Mouse (Mus musculus): ENCODE measurements around the gene Clcnka. TPM values are rescaled to one million over a fixed set of nuclear protein-coding genes. Genes with fewer than 3 reads are reported as not detected.

Clcnka gene
- polyA plus RNA-seq, 2 experiments from 2014 or later = not detected

Other genes starting within 250 kb of the Clcnka start
- gene Rsg1, start 184.8 kb downstream of the Clcnka start, polyA plus RNA-seq (2017; shearing (Covaris generic)) = 1 to 10 TPM; 1.5 to 3.2 TPM
- not detected for gene Arhgef19, start 159.2 kb downstream of the Clcnka start, polyA plus RNA-seq (2017; shearing (Covaris generic))
- gene Epha2, start 97.5 kb downstream of the Clcnka start, polyA plus RNA-seq (2017; shearing (Covaris generic)) = not detected
- gene Fam131c, start 30.5 kb downstream of the Clcnka start, polyA plus RNA-seq (2017; shearing (Covaris generic)) = not detected
- gene Clcnkb, start 17.3 kb upstream of the Clcnka start, polyA plus RNA-seq (2017; shearing (Covaris generic)) = not detected
- not detected for gene Hspb7, start 22.1 kb upstream of the Clcnka start, polyA plus RNA-seq (2017; shearing (Covaris generic))
- gene Srarp, start 37.4 kb upstream of the Clcnka start, polyA plus RNA-seq (2017; shearing (Covaris generic)) = not detected
- gene Zbtb17, start 45.9 kb upstream of the Clcnka start, polyA plus RNA-seq (2017; shearing (Covaris generic)) = 10 to 100 TPM; 13.6 to 16.3 TPM
- gene Spen, start 139.9 kb upstream of the Clcnka start, polyA plus RNA-seq (2017; shearing (Covaris generic)) = 10 to 100 TPM in 1 of 2 experiments, 1 to 10 TPM in 1; 9.3 to 15.9 TPM
- under 1 TPM in 1 of 2 experiments, not detected in 1; 0.29 TPM for gene Fblim1, start 207.4 kb upstream of the Clcnka start, polyA plus RNA-seq (2017; shearing (Covaris generic))
- gene Tmem82, start 219.9 kb upstream of the Clcnka start, polyA plus RNA-seq (2017; shearing (Covaris generic)) = under 1 TPM in 1 of 2 experiments, not detected in 1; 0.19 TPM
- not detected for gene Slc25a34, start 225.1 kb upstream of the Clcnka start, polyA plus RNA-seq (2017; shearing (Covaris generic))

Data from activated CD4-positive, CD25-positive, alpha-beta regulatory T cell, adult 4 months (primary cell).